Mouse (Mus musculus) layer of hippocampus, adult 8-10 months (tissue): ENCODE results near the gene Stk17b. TPM values are rescaled to one million over a fixed set of nuclear protein-coding genes. Genes with fewer than 3 reads are reported as not detected.
A peak's percentile ranks its signal among the peaks of the same experiment; 100 is the strongest.

Experiments
- DNase-seq, 2 experiments: peaks; one replicate each; pipeline ENCODE4 v3.0.0; 2022; ENCODE audit warnings: low spot score in 2 of 2
- total RNA-seq, 4 experiments: library from RNA; stranded (reverse); gene quantifications; 2 replicates each; pipeline ENCODE4 v1.2.4; 2022

The Stk17b gene
- total RNA-seq: 1 to 10 TPM; 4.7 to 7.0 (median 6.3) TPM

DNA sequence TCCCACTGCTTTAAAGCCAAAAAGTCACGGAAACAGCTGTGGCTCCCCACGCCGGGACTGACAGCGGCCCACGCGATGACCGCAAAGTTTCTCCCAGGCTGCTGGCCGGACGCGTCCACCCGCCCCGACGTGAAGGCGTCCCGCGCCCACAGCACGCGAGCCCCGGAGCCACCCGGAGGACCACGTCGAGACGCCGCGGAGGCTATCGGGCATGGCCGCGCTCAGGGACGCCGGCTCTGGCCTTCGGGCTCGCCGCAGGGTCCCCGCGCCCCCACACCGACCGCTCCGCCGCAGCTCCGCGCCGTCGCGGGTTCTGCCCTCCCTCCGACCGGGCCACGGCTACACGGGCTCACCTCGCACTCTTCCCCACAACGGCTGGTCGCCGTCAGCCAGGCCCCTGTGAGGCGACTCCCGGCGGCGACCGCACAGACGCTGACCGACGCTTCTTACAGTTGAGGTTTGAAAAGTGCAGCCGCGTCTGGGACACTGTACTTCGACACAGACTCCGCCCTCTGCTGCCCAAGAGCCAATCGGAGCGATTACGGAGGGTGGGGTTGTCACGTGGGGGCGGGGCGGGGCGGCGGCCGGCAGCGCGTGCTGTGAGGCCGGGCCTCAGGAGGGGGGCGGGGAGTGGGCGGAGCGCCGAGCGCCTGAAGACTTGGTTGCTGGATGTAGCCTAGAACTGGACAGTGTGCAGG lies at the start of gene Stk17b:
TSS of gene Stk17b (minus strand) at position 504 of the 698 bp plus-strand sequence.
- peak; percentile 59 to 64 for DNase-seq

- no peak for DNase-seq
Observed at GRCm38 (mm10) chr1:53830286-53830685, 45.3 kb upstream of the Stk17b start.

DNA sequence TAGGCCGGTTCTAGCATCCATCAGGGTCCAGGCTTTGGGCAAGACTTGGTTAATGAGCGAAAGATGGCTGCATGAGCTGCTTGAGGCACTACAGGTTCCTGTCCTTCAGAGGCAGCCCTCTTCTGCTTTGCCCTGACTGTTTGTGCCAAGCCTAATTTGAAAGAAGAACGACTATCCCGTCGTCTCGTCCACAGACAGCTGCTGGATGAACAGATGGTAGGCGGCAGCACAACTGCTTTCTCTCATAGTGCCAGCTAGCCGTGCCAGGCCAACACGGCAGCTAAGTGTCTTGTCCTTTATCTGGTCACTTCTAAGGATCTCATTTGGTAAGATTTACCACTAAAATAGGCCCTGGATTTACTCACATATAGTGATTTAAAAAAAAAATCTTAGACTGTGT lies 44.1 kb upstream of the Stk17b start:
- peak in 1 of 2 experiments; percentile 18 for DNase-seq

- no peak for DNase-seq
Observed at GRCm38 (mm10) chr1:53824446-53825337, 39.7 kb upstream of the Stk17b start.

DNA sequence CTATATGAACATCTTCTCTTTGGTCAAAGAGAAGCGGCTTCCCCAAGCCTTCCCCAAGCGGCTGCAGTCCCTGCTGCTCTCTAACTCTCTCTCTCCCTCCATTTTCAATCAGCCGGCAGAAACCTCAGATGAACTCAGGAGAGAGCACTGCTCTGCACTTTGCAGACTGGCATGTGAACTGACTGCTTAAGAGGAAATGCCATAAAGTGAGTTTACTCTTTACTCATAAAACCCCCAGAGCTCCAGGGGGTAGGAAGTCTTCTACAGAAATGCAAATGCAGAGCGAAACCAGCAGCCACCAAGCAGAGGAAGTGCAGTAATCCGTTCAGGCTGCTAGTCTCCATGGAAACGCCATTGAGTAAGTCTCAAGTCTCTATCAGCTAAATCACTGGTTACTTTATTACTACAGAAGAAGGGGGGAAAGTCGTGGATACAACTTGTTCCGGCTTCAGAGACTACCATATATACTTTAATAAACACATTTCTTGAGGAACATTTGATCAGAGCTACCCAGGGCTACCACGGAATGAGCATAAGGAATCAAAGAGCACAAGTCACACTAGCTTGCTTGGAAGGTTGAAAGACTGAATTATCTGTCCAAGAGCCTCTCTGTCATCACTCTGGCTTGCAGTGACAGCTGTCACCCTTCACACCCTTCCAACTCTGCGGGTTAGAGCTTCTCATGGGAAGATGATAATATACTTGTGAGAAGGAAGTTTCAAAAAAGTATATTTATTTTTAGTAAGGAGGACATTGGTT lies 38.8 kb upstream of the Stk17b start:
- DNase-seq: peak; percentile 23 to 37

DNA sequence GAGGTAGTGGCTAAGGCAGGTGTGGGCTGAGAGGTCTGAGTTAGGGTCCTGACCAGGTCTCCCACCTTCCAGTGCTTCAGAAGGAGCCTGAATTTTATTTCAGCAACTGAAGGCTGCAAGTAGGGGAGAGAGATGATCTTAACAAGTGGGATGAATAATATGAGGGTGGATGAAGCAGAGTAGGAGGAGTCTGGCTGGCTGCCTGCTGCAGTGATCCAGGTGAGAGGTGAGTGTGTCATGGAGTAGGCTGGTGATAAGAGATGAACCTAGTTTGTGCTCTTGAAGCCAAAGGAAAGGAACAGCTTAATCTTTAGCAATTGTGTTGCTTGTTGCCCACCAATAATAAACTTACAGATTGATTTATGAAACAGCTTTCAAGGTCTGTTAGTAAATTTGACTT lies 37.0 kb upstream of the Stk17b start:
- DNase-seq: no peak

GRCm38 (mm10) chr1:53820041-53820632 lies 35.1 kb upstream of the Stk17b start:
- no peak for DNase-seq

DNA sequence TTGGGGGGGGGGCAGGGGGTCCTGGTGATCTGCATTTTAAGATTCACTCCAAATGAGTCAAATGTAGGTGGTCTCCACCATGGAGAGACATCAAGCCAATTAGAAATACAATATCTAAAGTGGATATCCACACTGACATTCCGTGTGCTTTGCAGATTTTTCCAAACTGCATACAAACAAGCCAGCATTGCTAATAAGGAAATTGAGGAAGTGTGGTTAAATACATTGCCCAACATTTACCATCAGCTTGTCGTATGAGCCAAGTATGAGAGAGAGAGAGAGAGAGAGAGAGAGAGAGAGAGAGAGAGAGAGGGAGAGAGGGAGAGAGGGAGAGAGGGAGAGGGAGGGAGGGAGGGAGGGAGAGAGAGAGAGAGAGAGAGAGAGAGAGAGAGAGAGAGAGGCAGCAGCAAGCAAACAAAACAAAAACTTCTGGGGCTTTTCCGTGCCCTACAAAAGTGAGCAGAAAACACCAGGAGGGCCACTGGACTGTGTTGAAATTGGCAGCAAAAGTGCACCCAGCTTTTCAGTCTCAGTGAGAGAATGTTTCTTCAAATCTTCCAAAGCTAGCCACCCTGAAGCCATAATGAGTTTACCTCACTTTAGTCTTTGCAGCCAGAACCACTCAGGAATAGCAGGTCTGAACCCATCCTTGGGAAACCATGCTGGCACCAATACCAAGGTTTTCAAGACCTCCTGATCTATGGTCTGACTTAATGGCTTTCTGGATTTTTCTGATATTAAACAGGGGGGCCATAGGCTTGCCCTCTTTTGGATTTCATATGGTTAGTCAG lies 33.2 kb upstream of the Stk17b start:
- DNase-seq: no peak

- no peak for DNase-seq
Observed at GRCm38 (mm10) chr1:53816353-53816752, 31.3 kb upstream of the Stk17b start.

GRCm38 (mm10) chr1:53814077-53814705 lies 29.2 kb upstream of the Stk17b start:
- DNase-seq: no peak

DNA sequence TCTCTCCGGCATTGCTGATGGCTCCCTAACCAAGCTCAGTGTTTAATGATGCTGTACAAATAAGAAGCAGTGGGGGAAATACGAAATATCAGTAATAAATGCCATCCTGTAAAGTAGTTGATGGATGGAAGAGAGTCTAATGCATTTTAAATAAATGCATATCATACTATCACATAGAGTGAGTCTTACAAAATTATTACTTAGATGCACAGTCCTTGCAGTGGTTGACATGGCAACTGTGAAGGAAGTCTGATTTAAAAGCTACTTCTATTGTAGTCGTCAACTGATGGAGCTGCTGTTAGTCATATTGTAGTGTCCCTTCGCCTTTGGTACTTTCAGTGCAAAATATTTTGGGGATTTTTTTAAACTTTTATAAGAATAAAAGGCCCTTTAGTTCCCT lies 26.9 kb upstream of the Stk17b start:
- no peak for DNase-seq

DNA sequence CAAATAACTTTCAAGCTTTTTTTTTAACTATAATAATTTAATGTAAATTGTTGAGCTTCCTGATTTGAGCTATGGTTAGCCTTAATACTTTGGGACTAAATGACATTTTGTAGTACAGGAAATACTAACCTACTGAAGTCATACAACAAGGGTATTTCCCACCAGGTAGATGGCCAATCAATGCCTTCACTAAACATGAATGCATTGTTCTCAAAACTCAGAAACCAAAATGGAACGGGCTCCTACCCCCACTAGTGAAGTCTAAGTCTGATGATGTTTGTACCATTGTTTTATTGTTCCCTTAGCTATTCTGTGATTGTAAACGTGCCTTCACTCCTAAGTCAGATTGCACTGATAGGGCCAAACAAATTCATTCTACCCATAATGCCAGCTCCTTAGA lies 23.2 kb upstream of the Stk17b start:
- no peak for DNase-seq

- no peak for DNase-seq
Observed at GRCm38 (mm10) chr1:53797811-53798210, 12.8 kb upstream of the Stk17b start.

- no peak for DNase-seq
Observed at GRCm38 (mm10) chr1:53797074-53797473, 12.1 kb upstream of the Stk17b start.

DNA sequence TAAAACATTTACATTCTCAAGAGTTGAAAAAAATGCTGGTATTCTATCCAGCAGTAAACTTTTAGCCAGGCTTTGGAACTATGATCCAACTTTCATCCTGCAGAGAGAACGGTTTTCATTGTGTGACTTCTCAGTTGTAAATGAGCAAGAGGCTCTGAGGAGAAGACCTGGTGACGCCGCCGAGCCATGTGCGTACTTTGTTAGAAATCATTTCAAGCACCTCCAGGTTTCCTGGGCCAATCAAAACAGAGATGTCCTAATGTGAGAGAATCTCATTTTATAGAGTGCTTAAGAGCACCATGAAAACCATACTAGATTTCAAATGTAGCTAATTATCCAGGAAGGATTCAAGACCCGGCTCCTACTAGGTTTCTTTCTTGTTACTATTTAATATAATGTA lies 11.2 kb upstream of the Stk17b start:
- DNase-seq: no peak

DNA sequence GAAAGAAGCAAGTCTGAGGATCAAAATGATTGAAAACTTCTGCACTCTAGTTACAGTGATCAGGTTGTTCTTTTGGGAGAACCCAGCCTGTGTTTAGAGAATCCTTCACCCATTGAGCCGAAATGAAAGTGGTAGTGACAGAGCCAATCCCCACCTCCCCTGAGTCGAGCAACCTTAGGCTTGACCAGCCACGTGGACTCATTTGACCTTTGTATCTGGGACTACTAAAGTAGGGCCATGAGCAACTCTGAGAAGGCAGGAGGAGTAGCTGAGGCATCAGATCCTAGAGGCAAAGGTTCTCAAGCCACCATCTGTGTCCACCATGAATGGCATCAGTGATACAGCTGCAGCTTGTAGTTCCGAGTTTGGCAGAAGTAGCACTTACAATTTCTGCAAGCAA lies 10.6 kb upstream of the Stk17b start:
- no peak for DNase-seq

GRCm38 (mm10) chr1:53795081-53795480 lies 10.1 kb upstream of the Stk17b start:
- no peak for DNase-seq

GRCm38 (mm10) chr1:53794279-53794678 lies 9.3 kb upstream of the Stk17b start:
- no peak for DNase-seq

- no peak for DNase-seq
Observed at GRCm38 (mm10) chr1:53791343-53791742, 6.3 kb upstream of the Stk17b start.

GRCm38 (mm10) chr1:53784291-53784720 lies 718 bp downstream of the Stk17b start:
- DNase-seq: no peak
